Mouse (Mus musculus): ENCODE measurements around the gene Atg2a.

DNA sequence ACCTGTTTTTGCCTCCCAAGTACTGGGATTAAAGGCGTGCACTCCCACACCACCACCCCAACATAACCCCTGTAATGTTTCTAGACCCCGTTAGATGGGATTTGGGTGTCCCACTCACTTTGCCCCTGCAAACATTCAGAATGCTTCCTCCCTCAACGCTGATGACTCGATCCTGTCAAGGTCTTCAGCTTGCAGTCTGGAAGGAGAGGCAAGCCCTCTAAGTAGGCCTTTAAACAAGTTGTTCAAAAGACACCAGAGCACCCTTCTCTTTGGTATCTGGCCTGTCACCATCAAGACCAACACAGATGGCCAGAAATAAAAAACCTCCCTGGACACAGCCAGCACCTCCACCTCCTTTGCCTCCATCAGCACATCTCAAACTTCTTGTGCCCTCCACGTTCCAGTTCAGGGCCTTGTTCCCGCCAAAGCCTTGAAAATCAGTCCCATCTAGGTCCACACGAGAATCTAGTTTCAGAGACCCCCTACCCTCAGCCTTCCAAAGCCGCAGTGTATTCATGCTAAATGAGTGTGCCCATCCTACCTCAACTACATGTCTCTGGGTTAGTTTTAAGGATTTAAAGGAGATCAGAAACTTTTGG, 64.1 kb downstream of the Atg2a start:
- TF ChIP-seq POLR2A (IDR thresholded peaks at IDR 0.05; ENCODE audit: low read depth, low read length) (no peak), CTCF (IDR thresholded peaks at IDR 0.05; ENCODE audit: extremely low read depth, insufficient read depth, insufficient read length, insufficient replicate concordance) (no peak)

All from spleen, adult 2 months (tissue).